Mouse (Mus musculus) embryonic facial prominence, embryonic 11.5 days (tissue): ENCODE data around the gene Spsb4. TPM values are rescaled to one million over a fixed set of nuclear protein-coding genes. Genes with fewer than 3 reads are reported as not detected.
A peak's percentile ranks its signal among the peaks of the same experiment; 100 is the strongest.

Source experiments
- ATAC-seq: fragments of 200-750 bp; cut with Nextera tagmentation; replicated peaks from 2 replicates; pipeline ENCODE4 v1.8.0; 2017; ENCODE audit warnings: low read depth; ENCODE audit not compliant: insufficient number of reproducible peaks, low FRiP score, low TSS enrichment
- DNase-seq: peaks from one replicate; pipeline ENCODE4 v3.0.0-alpha.2; 2015; ENCODE audit warnings: low spot score
- H3K27ac ChIP-seq: fragments of 300-500 bp; sonication (generic); replicated peaks from 2 replicates; pipeline ENCODE4 v1.5.1; 2014; ENCODE audit warnings: mild to moderate bottlenecking, low read depth, low read length, control low read depth
- H3K27me3 ChIP-seq: fragments of 300-500 bp; sonication (generic); 2 replicates; pipeline ENCODE4 v1.6.1; 2014; ENCODE audit warnings: mild to moderate bottlenecking, low read length, moderate library complexity, mixed read lengths; ENCODE audit not compliant: control insufficient read depth, insufficient read depth
- H3K36me3 ChIP-seq: fragments of 300-500 bp; sonication (generic); replicated peaks from 2 replicates; pipeline ENCODE4 v1.6.1; 2014; ENCODE audit warnings: low read depth, mild to moderate bottlenecking, low read length, moderate library complexity, mixed read lengths; ENCODE audit not compliant: control insufficient read depth, insufficient read depth
- H3K4me1 ChIP-seq: fragments of 300-500 bp; sonication (generic); 2 replicates; pipeline ENCODE4 v1.6.1; 2014; ENCODE audit warnings: low read length, mixed read lengths; ENCODE audit not compliant: control insufficient read depth, insufficient read depth
- H3K4me2 ChIP-seq: fragments of 300-500 bp; sonication (generic); 2 replicates; pipeline ENCODE4 v1.6.1; 2014; ENCODE audit warnings: low read depth, mild to moderate bottlenecking, control low read depth, low read length, moderate library complexity
- H3K4me3 ChIP-seq: fragments of 300-500 bp; sonication (generic); 2 replicates; pipeline ENCODE4 v1.5.1; 2014; ENCODE audit warnings: low read depth, low read length, control low read depth
- H3K9ac ChIP-seq: fragments of 300-500 bp; sonication (generic); replicated peaks from 2 replicates; pipeline ENCODE4 v1.6.1; 2014; ENCODE audit warnings: mild to moderate bottlenecking, control low read depth, low read length
- H3K9me3 ChIP-seq: fragments of 300-500 bp; sonication (generic); replicated peaks from 2 replicates; pipeline ENCODE4 v1.6.1; 2016; ENCODE audit warnings: mild to moderate bottlenecking, low read length, inconsistent platforms, mixed read lengths; ENCODE audit not compliant: control insufficient read depth
- WGBS: fragments of 180-500 bp; shearing (Covaris S2); extraction: QIAGEN DNeasy Blood & Tissue Kit; methylation state at CpG from one replicate; pipeline ENCODE4 v1.1.7; 2014; 5-methylcytosine and 5-hydroxymethylcytosine counted together
- polyA plus RNA-seq: library from polyadenylated mRNA; unstranded; fragments of >200 nt; fragmentation: Nextera tagmentation; extraction: Ambion mirVana; gene quantifications from 2 replicates; pipeline ENCODE4 v1.2.1, GENCODE M21; 2014

Gene Spsb4
- polyA plus RNA-seq, 1 experiment from 2014 or later: 39.7 TPM

DNA sequence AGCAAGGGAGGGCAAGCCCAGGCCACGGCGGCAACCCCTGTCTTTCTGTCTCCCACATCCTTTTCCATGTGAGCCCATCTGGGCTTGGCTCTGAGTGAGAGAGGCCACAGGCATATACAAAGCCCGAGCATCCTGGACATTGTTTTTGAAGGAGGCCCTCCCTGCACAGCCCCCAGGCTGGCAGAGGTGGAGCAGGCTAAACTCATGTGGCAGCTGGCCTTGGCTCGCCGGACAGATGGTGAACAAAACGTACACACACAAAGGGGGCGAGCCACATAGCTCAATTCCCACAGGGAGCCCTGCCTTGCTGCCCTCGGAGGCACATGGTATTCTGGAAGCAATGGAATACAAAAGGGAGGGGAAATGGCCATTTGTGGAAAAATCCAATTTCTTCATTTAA is 32.5 kb upstream of the Spsb4 start:
- ATAC-seq: peak; percentile 84
- H3K27ac ChIP-seq: no peak overlapping the region
- no peak overlapping the region for H3K4me2 ChIP-seq
- no peaks in the 10 kb centered on the region for H3K27me3 ChIP-seq
- H3K9me3 ChIP-seq: no peaks in the 10 kb centered on the region
- no peaks in the 10 kb centered on the region for H3K36me3 ChIP-seq
- 22% methylated on average over 8 of the region's 8 CpGs for WGBS
- no peak overlapping the region for H3K9ac ChIP-seq
- H3K4me1 ChIP-seq: no peaks in the 10 kb centered on the region
- no peak overlapping the region for H3K4me3 ChIP-seq
- DNase-seq: peak; percentile 54

DNA sequence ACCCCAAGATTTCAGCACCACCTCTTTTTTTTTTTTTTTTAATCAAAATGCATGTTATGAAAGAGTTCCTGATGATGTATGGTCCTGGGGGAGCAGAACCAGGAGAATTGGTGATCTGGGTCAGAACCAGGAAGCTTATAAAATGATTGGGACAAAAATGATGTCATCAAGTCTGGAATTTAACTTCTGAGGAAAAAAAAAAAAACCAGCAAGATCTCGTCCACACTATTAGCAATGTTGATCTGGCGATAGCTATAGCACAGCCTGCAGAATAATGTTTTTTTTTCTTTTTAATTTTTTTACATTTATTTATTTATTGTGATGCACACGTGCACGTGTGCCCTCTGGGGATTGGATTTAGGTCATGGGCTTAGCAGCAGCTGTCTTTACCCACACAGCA is 27.6 kb upstream of the Spsb4 start:
- H3K4me2 ChIP-seq: no peak overlapping the region
- 77% methylated on average over 4 of the region's 4 CpGs for WGBS
- H3K36me3 ChIP-seq: no peaks in the 10 kb centered on the region
- H3K27me3 ChIP-seq: no peaks in the 10 kb centered on the region
- H3K9me3 ChIP-seq: no peaks in the 10 kb centered on the region
- no peak overlapping the region for H3K27ac ChIP-seq
- ATAC-seq (no peak), DNase-seq (no peak)
- no peak overlapping the region for H3K4me3 ChIP-seq
- no peak overlapping the region for H3K9ac ChIP-seq
- H3K4me1 ChIP-seq: no peaks in the 10 kb centered on the region

DNA sequence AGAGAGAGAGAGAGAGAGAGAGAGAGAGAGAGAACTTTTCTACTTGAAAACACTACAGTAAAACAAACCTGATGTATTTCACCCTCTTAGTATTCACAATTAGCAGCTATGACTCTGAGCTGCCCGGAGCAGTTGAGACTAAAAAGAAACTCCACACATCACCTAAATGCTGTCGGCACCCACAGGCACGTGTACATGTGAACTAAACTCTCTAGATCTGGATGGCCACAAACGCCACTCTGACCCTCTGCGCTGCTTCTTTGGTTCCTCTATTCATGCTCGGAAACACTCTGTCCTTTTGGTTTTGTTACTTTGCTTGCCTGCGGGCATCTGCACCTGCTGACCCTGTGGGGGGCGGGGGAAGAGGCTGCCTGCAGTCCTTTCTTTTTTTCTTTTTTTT is 23.0 kb upstream of the Spsb4 start:
- Histone ChIP-seq H3K27ac (no peak overlapping the region), H3K36me3 (no peaks in the 10 kb centered on the region), H3K4me3 (no peak overlapping the region), H3K9ac (no peak overlapping the region), H3K9me3 (no peaks in the 10 kb centered on the region), H3K4me1 (no peaks in the 10 kb centered on the region), H3K4me2 (no peak overlapping the region), H3K27me3 (no peaks in the 10 kb centered on the region)
- no peak for ATAC-seq
- WGBS: 75% methylated on average over 8 of the region's 8 CpGs
- no peak for DNase-seq

DNA sequence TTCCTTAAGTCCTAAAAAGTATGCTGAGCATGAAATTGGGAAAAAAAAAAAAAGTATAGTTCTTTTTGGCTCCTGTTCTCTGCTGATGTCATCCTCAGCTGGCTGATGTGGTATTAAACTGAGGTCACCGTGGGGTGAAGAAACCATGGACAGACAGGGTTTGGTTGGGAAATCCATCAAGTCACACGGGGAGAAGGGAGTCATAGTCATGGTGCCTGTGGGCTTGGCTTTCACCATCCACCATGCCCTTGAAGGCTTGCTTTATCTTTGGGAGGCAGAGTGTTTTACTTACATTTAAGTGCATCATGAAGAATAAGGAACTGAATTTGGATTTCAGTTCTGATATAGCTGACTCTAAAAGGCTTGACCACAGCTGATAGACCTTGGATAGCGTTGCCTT is 19.4 kb upstream of the Spsb4 start:
- Histone ChIP-seq H3K4me3 (no peak overlapping the region), H3K9ac (no peak overlapping the region), H3K9me3 (no peaks in the 10 kb centered on the region), H3K36me3 (no peaks in the 10 kb centered on the region), H3K27me3 (no peaks in the 10 kb centered on the region), H3K4me2 (no peak overlapping the region), H3K27ac (no peak overlapping the region), H3K4me1 (no peaks in the 10 kb centered on the region)
- DNase-seq: no peak
- no peak for ATAC-seq
- 85% methylated on average over 3 of the region's 3 CpGs for WGBS

DNA sequence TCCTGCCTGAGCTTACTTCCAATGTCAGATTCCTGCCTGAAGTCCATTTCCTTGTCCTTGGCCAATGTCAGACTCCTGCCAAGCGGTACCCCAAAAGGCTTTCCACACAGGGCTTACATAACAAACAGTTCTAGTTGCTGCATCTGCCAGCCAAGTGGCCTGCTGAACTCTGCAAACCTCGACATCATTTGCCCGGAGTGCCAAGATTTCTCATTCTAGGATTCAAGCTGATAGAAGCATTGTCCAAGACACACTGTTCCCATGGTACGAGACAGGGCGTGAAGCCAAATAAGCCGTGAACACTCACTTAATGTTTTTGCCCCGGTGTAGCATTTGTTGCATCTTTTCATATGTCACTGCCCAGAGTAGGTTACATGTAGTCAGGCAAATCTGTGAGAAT is 18.0 kb upstream of the Spsb4 start:
- no peak overlapping the region for H3K4me2 ChIP-seq
- H3K27ac ChIP-seq: no peak overlapping the region
- DNase-seq (no peak), ATAC-seq (no peak)
- no peaks in the 10 kb centered on the region for H3K4me1 ChIP-seq
- H3K36me3 ChIP-seq: no peaks in the 10 kb centered on the region
- H3K9me3 ChIP-seq: no peaks in the 10 kb centered on the region
- WGBS: 91% methylated on average over 7 of the region's 7 CpGs
- H3K9ac ChIP-seq: no peak overlapping the region
- no peak overlapping the region for H3K4me3 ChIP-seq
- no peaks in the 10 kb centered on the region for H3K27me3 ChIP-seq

DNA sequence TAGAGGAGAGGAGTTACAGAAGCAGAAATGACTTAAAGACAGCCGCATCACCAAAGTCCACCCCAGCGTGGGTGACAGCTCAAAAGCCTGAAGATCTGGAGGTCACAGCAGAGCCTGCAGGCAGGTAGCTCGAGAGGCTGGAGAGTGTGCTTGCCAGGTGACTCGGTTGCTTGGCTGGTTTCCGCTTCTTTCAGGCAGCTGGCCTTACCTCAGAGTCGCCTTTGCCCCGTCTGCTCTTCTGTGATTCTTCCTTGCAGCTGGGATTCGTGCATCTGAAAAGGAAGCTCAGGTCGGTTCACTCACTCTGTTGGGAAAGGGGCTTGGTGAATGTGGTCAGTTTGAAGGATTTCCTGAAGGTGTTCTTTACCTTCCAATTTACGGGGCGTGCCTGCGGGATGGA is 8.7 kb upstream of the Spsb4 start:
- DNase-seq (no peak), ATAC-seq (no peak)
- 70% methylated on average over 12 of the region's 12 CpGs for WGBS
- Histone ChIP-seq H3K4me3 (no peak overlapping the region), H3K27me3 (no peaks in the 10 kb centered on the region), H3K4me1 (no peaks in the 10 kb centered on the region), H3K27ac (no peak overlapping the region), H3K9me3 (no peaks in the 10 kb centered on the region), H3K36me3 (no peaks in the 10 kb centered on the region), H3K4me2 (no peak overlapping the region), H3K9ac (no peak overlapping the region)

DNA sequence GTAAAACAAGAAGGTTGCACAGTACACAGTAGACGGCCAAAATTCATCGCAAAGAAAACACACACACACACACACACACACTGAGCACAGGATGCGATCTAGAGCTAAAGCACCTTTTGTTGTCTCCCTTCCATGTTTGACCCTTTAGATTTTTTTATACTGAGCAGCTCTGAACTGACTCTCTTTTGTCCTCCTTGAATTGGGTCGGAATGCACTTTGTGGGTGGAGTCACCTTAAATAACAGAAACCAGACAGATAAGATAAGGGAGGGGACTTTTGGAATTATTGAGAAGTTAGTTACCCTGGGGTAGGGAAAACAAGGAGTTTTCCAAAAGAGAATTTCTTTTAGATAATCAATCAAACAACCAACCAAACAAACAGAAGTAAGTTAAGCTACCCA is 7.4 kb upstream of the Spsb4 start:
- 85% methylated on average over 4 of the region's 4 CpGs for WGBS
- H3K4me3 ChIP-seq: no peak overlapping the region
- no peak overlapping the region for H3K9ac ChIP-seq
- no peaks in the 10 kb centered on the region for H3K4me1 ChIP-seq
- no peaks in the 10 kb centered on the region for H3K9me3 ChIP-seq
- H3K27me3 ChIP-seq: no peaks in the 10 kb centered on the region
- H3K27ac ChIP-seq: no peak overlapping the region
- ATAC-seq (no peak), DNase-seq (no peak)
- no peak overlapping the region for H3K4me2 ChIP-seq
- no peaks in the 10 kb centered on the region for H3K36me3 ChIP-seq

DNA sequence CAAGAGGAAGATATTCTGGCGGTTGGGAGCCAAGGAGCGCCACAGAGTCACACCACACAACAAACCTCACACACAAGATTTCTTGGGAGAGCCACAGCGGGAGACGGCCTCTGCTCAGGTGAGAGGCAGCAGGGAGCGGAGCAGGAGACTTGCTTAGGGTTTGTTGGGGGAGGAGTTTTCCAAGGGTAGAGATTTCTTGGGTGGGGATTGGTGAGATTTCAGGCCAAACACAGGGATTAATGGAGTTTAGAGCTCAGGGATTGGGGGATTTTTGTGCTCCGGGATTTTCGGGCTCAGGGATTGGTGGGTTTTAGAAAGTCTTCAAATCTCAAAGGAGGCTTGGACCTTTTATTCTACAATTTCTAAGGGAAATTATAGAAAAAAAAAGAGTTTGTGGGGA is 5.8 kb upstream of the Spsb4 start:
- H3K36me3 ChIP-seq: no peaks in the 10 kb centered on the region
- 77% methylated on average over 7 of the region's 7 CpGs for WGBS
- ATAC-seq: no peak

DNA sequence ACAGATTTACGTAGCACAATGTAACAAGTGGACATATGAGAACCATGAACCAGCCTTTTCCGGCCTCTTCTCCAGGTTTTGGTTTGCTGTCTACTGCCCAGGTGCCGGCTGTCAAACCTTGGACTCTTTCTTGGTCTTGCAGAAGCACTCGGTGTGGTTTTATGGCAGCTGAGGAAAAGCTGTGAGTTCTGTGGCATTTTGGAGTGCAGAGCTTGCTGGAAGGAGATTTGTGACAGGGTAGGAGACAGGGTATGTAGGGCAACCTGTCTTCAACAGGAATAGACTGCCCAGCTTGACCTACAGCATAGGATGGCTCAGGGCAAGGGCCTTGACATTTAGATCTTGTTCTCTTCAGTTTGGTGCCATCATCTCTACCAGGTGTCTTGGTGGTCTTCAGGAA is 4.3 kb upstream of the Spsb4 start:
- Histone ChIP-seq H3K27me3 (no peaks in the 10 kb centered on the region), H3K4me1 (no peaks in the 10 kb centered on the region), H3K36me3 (no peaks in the 10 kb centered on the region), H3K9me3 (no peaks in the 10 kb centered on the region), H3K9ac (no peak overlapping the region), H3K27ac (no peak overlapping the region), H3K4me2 (no peak overlapping the region), H3K4me3 (no peak overlapping the region)
- DNase-seq: no peak
- no peak for ATAC-seq
- whole genome bisulfite sequencing: 97% methylated on average over 4 of the region's 4 CpGs

More for the DNA sequence above, 5.8 kb upstream of the Spsb4 start:
- H3K4me2 ChIP-seq: no peak overlapping the region
- H3K4me3 ChIP-seq: no peak overlapping the region
- H3K27me3 ChIP-seq: no peaks in the 10 kb centered on the region
- H3K4me1 ChIP-seq: no peaks in the 10 kb centered on the region
- no peak overlapping the region for H3K27ac ChIP-seq
- DNase-seq: no peak
- H3K9me3 ChIP-seq: no peaks in the 10 kb centered on the region
- H3K9ac ChIP-seq: no peak overlapping the region
